Mouse (Mus musculus): ENCODE data around the gene Olfr585. TPM values are rescaled to one million over a fixed set of nuclear protein-coding genes. Genes with fewer than 3 reads are reported as not detected.

The Olfr585 gene
- total RNA-seq (2021) = not detected
- long read RNA-seq, experiment 1 = 0 reads
- long read RNA-seq, experiment 2 = 0 reads

GRCm38 (mm10) chr7:103097420-103097819 lies at the start of gene Olfr585:
TSS of gene Olfr585 (plus strand) at chr7:103097720.
- no peak for DNase-seq

- DNase-seq = no peak
These were observed 46.5 kb upstream of the Olfr585 start, which contains the start of gene Olfr583 for GRCm38 (mm10) chr7:103051000-103051399. TSS of gene Olfr583 (plus strand) at chr7:103051300.

- DNase-seq = no peak
These were observed 15.9 kb upstream of the Olfr585 start, which contains the start of gene Olfr584 for GRCm38 (mm10) chr7:103081585-103081984. TSS of gene Olfr584 (plus strand) at chr7:103081885.

- DNase-seq = peak; percentile 1
These were observed 21.9 kb downstream of the Olfr585 start for GRCm38 (mm10) chr7:103119406-103119805.

GRCm38 (mm10) chr7:103125538-103125937 lies 28.0 kb downstream of the Olfr585 start, which contains the start of gene Olfr586:
TSS of gene Olfr586 (minus strand) at chr7:103125638.
- DNase-seq = no peak

GRCm38 (mm10) chr7:103140579-103140978 lies 43.1 kb downstream of the Olfr585 start, which contains the start of gene Olfr588-ps1:
TSS of gene Olfr588-ps1 (plus strand) at chr7:103140879.
- DNase-seq = no peak

Other genes with a start within 250 kb of the Olfr585 start
- gene Olfr566, start 239.0 kb upstream of the Olfr585 start, total RNA-seq (2021) = not detected
- gene Olfr568, start 220.6 kb upstream of the Olfr585 start, total RNA-seq (2021) = not detected
- gene Olfr569, start 206.8 kb upstream of the Olfr585 start, total RNA-seq (2021) = not detected
- not detected for gene Olfr570, start 203.1 kb upstream of the Olfr585 start, total RNA-seq (2021)
- not detected for gene Olfr571, start 180.2 kb upstream of the Olfr585 start, total RNA-seq (2021)
- gene Olfr572, start 173.3 kb upstream of the Olfr585 start, total RNA-seq (2021) = not detected
- gene Olfr573-ps1, start 155.1 kb upstream of the Olfr585 start, total RNA-seq (2021) = not detected
- not detected for gene Olfr574, start 149.3 kb upstream of the Olfr585 start, total RNA-seq (2021)
- gene Olfr575, start 138.9 kb upstream of the Olfr585 start, total RNA-seq (2021) = not detected
- not detected for gene Olfr576, start 135.1 kb upstream of the Olfr585 start, total RNA-seq (2021)
- not detected for gene Olfr577, start 121.8 kb upstream of the Olfr585 start, total RNA-seq (2021)
- gene Olfr578, start 108.4 kb upstream of the Olfr585 start, total RNA-seq (2021) = not detected
- gene Olfr582, start 59.7 kb upstream of the Olfr585 start, total RNA-seq (2021) = not detected
- not detected for gene Olfr583, start 46.4 kb upstream of the Olfr585 start, total RNA-seq (2021)
- gene Olfr584, start 15.8 kb upstream of the Olfr585 start, total RNA-seq (2021) = not detected
- not detected for gene Olfr586, start 27.9 kb downstream of the Olfr585 start, total RNA-seq (2021)
- not detected for gene Olfr588-ps1, start 43.2 kb downstream of the Olfr585 start, total RNA-seq (2021)
- gene Olfr589, start 58.6 kb downstream of the Olfr585 start, total RNA-seq (2021) = not detected
- not detected for gene Olfr591, start 80.6 kb downstream of the Olfr585 start, total RNA-seq (2021)
- gene Olfr592, start 87.1 kb downstream of the Olfr585 start, total RNA-seq (2021) = not detected
- not detected for gene Olfr593, start 114.1 kb downstream of the Olfr585 start, total RNA-seq (2021)
- gene Olfr594, start 119.3 kb downstream of the Olfr585 start, total RNA-seq (2021) = not detected
- not detected for gene Usp17ld, start 154.8 kb downstream of the Olfr585 start, total RNA-seq (2021)
- not detected for gene Olfr596, start 207.9 kb downstream of the Olfr585 start, total RNA-seq (2021)
- not detected for gene Olfr597, start 218.6 kb downstream of the Olfr585 start, total RNA-seq (2021)
- not detected for gene Olfr598, start 225.8 kb downstream of the Olfr585 start, total RNA-seq (2021)
- gene Olfr599, start 238.2 kb downstream of the Olfr585 start, total RNA-seq (2021) = not detected

All from adrenal gland, postnatal 10 days (tissue).